Mouse (Mus musculus) bone marrow, adult 2 months (tissue): ENCODE data around the gene Thop1.

ENCODE experiments used
- CTCF ChIP-seq: fragments of 200-500 bp; IDR thresholded peaks from 2 replicates; pipeline ENCODE4 v1.5.1; 2011; ENCODE audit warnings: low read length, control low read depth; ENCODE audit not compliant: control insufficient read depth, insufficient read depth
- POLR2A ChIP-seq: fragments of 200-500 bp; IDR thresholded peaks from 2 replicates; pipeline ENCODE4 v1.6.1; 2011; ENCODE audit warnings: low read depth, mild to moderate bottlenecking, control low read depth, low read length, borderline replicate concordance; ENCODE audit not compliant: control insufficient read depth

DNA sequence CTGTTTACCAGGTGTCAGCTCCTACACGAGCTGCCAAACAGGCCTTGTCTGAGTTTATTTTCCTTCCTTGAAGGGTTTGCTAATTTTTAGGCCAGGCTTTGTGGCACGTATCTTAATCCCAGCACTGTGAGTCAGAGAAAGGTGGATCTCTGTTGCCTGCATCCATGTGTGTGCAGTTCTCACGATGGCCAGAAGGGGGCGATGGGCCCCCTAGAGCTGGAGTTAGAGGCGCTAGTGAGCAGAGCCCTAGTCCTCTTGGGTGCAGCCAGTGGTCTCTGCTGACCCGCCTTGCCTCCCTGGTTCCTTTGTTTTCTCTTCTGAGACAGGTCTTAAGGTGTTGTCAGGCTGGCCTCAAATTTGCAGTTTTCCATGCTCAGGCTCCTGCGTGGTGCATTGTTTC lies 3.6 kb downstream of the Thop1 start:
- no peak for TF ChIP-seq POLR2A
- peak; percentile 60 for TF ChIP-seq CTCF
